Mouse (Mus musculus) lung, embryonic 16.5 days (tissue): ENCODE data around the gene Cxadr. TPM values are rescaled to one million over a fixed set of nuclear protein-coding genes. Genes with fewer than 3 reads are reported as not detected.

ENCODE experiments used
- ATAC-seq: fragments of 200-750 bp; cut with Nextera tagmentation; 2 replicates; pipeline ENCODE4 v1.8.0; 2017; ENCODE audit warnings: low read depth, mild to moderate bottlenecking, moderate library complexity
- H3K27ac ChIP-seq: fragments of 300-500 bp; sonication (generic); 2 replicates; pipeline ENCODE4 v1.5.1; 2014; ENCODE audit warnings: mild to moderate bottlenecking, control low read depth, low read length
- H3K27me3 ChIP-seq: fragments of 300-500 bp; sonication (generic); 2 replicates; pipeline ENCODE4 v1.6.1; 2014; ENCODE audit warnings: low read depth, low read length, mixed read lengths; ENCODE audit not compliant: control insufficient read depth, insufficient read depth
- H3K36me3 ChIP-seq: fragments of 300-500 bp; sonication (generic); 2 replicates; pipeline ENCODE4 v1.6.1; 2014; ENCODE audit warnings: low read length; ENCODE audit not compliant: control insufficient read depth, insufficient read depth
- H3K4me1 ChIP-seq: fragments of 300-500 bp; sonication (generic); replicated peaks from 2 replicates; pipeline ENCODE4 v1.6.1; 2014; ENCODE audit warnings: low read length, mixed read lengths; ENCODE audit not compliant: control insufficient read depth, insufficient read depth
- H3K4me2 ChIP-seq: fragments of 300-500 bp; sonication (generic); 2 replicates; pipeline ENCODE4 v1.6.1; 2014; ENCODE audit warnings: low read depth, low read length, control low read depth
- H3K4me3 ChIP-seq: fragments of 300-500 bp; sonication (generic); 2 replicates; pipeline ENCODE4 v1.5.1; 2014; ENCODE audit warnings: mild to moderate bottlenecking, low read length, control low read depth
- H3K9ac ChIP-seq: fragments of 300-500 bp; sonication (generic); 2 replicates; pipeline ENCODE4 v1.6.1; 2014; ENCODE audit warnings: low read length, control low read depth
- H3K9me3 ChIP-seq: fragments of 300-500 bp; sonication (generic); 2 replicates; pipeline ENCODE4 v1.6.1; 2016; ENCODE audit warnings: low read length; ENCODE audit not compliant: control insufficient read depth
- WGBS: fragments of 180-500 bp; shearing (Covaris S2); extraction: QIAGEN DNeasy Blood & Tissue Kit; methylation state at CpG from one replicate; pipeline ENCODE4 v1.1.7; 2014; 5-methylcytosine and 5-hydroxymethylcytosine counted together
- polyA plus RNA-seq: library from polyadenylated mRNA; unstranded; fragments of >200 nt; fragmentation: Nextera tagmentation; extraction: Ambion mirVana; gene quantifications from 2 replicates; pipeline ENCODE4 v1.2.1, GENCODE M21; 2015

The Cxadr gene
- polyA plus RNA-seq, 1 experiment from 2014 or later = 35.3 TPM

DNA sequence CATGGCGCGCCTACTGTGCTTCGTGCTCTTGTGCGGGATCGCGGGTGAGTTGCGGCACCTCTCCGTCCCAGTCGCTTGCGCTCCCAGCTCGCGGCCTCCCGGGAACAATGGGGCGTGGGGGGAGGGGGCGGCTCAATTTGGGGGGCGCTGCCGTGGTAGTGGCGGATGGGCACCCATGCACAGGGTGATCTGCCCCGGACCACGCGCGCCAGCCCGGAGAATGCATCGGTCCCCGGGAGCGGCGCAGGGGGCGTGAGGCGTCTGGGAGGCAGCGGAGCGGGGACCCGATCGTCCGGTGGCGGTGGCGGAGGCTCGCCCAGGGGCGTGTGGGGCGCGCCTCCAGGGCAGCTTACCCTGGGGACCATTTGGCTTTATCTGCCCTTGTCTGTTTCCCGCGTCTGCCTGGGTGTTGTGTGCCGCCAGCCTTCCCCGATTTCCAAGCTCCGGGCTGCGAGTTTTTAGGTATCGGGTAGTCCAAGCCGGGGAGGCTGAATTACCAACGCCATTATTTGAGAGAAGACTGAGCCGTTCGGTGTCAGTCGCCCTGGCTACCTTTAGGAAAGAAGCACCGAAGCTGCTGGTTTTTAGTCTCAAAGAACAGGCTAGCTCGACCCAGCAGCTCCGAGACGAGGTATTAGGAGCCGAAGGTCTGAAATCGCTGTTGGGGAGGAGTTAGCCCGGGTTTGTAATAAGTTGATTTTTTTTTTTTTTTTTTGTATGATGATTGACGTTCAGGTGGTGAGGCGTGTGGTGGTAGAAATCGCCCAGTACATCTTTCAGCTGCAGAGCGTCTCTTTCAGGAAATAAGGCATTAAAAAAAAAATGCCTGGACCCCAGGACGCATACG, 765 bp downstream of the Cxadr start:
- Histone ChIP-seq H3K36me3 (no peaks in the 10 kb centered on the region), H3K4me3 (peak overlapping the region; percentile 80), H3K4me1 (peaks cover 7% of the 10 kb centered on the region), H3K4me2 (peak overlapping the region; percentile 97), H3K27me3 (peaks cover 10% of the 10 kb centered on the region), H3K9ac (peak overlapping the region; percentile 81), H3K27ac (peak overlapping the region; percentile 94), H3K9me3 (no peaks in the 10 kb centered on the region)
- under 1% methylated on average over 52 of the region's 65 CpGs for WGBS
- ATAC-seq = peak; percentile 56

DNA sequence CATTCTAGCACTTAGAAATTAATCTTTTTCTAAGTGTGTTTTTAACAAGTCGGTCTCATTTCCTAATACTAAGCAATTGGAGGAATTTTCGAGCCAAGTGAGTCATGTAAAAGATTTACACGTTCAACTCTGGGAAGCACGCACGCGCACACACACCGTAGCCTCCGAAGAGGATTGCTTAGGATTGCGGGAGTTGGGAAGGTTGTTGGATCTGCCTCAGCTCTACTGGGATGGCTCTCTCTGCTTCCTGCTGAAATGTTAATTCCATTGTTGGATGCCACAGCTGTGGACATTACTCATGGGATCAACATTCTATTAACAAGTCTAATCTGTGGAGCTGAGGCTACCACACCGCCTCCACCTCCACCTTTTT, 1.4 kb downstream of the Cxadr start:
- Histone ChIP-seq H3K9ac (peak overlapping the region; percentile 16; the same call in 1 of the 2 replicates), H3K27me3 (peaks cover 10% of the 10 kb centered on the region), H3K9me3 (no peaks in the 10 kb centered on the region), H3K27ac (no peak overlapping the region), H3K4me1 (peaks cover 7% of the 10 kb centered on the region), H3K4me3 (peak overlapping the region; percentile 80), H3K4me2 (peak overlapping the region; percentile 97), H3K36me3 (no peaks in the 10 kb centered on the region)
- ATAC-seq = no peak
- WGBS = 8% methylated on average over 10 of the region's 10 CpGs

DNA sequence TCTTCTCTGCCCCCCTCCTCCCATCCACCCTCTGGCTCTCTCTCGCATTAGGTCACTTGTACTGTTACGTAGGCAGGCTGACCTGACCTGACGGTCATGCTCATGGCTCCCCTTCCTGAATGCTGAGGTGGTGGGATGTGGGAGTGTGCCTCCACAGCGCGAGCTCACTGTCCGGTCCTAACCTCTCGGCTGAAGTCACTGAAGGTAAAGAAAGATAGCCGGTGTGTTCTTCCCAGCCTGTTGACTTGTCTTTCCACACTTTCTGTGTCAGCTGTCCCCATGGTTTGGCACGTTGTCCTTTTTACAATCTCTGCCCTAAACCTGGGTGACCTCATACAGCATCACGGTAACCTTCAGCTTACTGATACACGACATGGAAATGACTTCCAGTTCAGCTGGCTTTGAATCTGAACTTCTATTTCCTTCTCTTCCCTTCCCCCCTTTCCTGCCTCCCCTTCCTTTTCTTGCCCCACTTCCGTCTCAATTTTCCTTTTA, 4.4 kb downstream of the Cxadr start:
- WGBS = 73% methylated on average over 12 of the region's 12 CpGs
- ATAC-seq = no peak

DNA sequence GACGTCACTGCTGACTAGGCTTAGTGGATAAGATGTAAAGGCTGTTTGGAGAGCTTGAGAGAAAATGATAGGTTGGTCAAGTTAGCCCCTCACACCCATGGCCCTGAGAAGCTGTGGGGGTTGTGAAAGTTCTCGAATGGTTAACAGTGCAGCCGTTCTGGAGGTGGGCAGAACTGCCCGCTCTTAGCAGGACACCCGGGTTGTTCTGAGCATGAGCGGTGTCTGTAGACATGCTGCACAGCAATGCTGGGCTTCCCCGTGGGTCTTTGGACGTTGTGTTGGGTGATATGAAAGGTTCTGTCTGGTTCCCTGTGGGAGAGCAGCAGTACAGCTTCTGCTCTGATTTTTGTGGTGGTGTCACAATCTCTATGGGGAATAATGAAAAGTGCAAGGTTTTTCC, 5.3 kb downstream of the Cxadr start:
- H3K4me2 ChIP-seq = no peak overlapping the region
- H3K36me3 ChIP-seq = no peaks in the 10 kb centered on the region
- no peak for ATAC-seq
- H3K9ac ChIP-seq = no peak overlapping the region
- no peak overlapping the region for H3K27ac ChIP-seq
- H3K4me1 ChIP-seq = peaks cover 4% of the 10 kb centered on the region
- peaks cover 5% of the 10 kb centered on the region for H3K27me3 ChIP-seq
- no peak overlapping the region for H3K4me3 ChIP-seq
- no peaks in the 10 kb centered on the region for H3K9me3 ChIP-seq
- 74% methylated on average over 8 of the region's 8 CpGs for WGBS

More for the DNA sequence above, 4.4 kb downstream of the Cxadr start:
- H3K4me2 ChIP-seq = no peak overlapping the region
- H3K9me3 ChIP-seq = no peaks in the 10 kb centered on the region
- H3K4me1 ChIP-seq = peaks cover 7% of the 10 kb centered on the region
- no peak overlapping the region for H3K27ac ChIP-seq
- no peak overlapping the region for H3K4me3 ChIP-seq
- peaks cover 10% of the 10 kb centered on the region for H3K27me3 ChIP-seq
- H3K36me3 ChIP-seq = no peaks in the 10 kb centered on the region
- H3K9ac ChIP-seq = no peak overlapping the region

- 89% methylated on average over 16 of the region's 16 CpGs for WGBS
- Histone ChIP-seq H3K36me3 (no peaks in the 10 kb centered on the region), H3K4me3 (no peak overlapping the region), H3K27ac (no peak overlapping the region), H3K4me1 (peaks cover 4% of the 10 kb centered on the region), H3K4me2 (no peak overlapping the region), H3K27me3 (peaks cover 3% of the 10 kb centered on the region), H3K9ac (no peak overlapping the region), H3K9me3 (no peaks in the 10 kb centered on the region)
- no peak for ATAC-seq
Measured at GRCm38 (mm10) chr16:78307476-78308192, 6.3 kb downstream of the Cxadr start.

DNA sequence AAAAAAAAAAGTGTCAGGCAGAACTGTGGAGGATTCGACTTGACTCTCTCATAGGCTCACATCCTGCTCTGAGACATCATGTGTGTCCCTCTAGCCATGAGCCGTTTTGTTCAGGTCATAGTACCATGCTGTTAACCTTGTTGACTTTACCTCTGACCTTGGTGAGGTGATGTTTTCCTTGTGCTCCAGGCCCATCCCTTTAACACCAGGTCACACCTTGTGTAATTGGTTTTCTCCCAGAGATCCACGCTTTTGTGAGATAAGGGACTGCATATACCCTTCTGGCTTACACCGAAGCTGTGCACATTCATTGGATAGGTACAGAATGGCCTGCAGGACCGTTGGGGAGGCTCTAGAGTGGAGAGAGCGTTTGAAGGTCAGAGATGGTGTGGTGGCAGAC, 8.0 kb downstream of the Cxadr start:
- H3K27ac ChIP-seq = no peak overlapping the region
- ATAC-seq = no peak

DNA sequence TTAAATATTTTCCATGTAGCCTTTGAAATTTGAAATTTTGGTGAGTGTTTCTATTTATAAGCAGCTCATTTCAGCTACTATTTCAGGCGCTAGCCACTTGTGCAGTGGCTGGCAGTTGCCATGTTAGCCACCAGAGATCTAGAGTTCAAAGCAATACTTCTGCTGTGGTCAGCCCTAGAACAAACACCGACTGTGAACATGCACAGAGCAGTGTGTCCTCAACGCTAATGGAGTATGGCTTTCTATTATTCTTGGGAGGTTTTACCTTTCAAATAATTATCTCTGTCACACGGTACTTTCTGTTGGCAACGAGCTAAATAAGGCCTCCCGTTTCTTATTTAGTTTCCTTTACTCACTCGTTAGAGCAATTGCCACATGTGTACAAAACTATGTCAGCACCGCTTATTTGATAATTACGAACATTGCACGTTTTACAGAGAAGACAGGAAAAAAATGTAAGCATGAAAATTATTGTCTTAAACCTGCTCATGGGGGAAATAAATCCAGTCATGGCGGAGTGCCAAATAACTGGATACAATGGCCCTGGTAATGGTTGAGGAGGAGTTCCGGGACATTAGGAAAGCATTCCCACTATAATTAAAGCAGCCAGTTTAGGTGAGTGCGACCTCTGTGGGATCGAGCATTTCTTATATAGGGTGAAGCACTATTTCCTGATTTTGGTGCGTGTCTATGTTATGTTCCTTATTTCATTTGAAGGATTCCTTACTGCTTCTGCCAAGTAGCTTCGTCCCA, 12.0 kb downstream of the Cxadr start:
- H3K4me2 ChIP-seq = no peak overlapping the region
- no peak overlapping the region for H3K4me3 ChIP-seq
- H3K27me3 ChIP-seq = no peaks in the 10 kb centered on the region
- H3K9ac ChIP-seq = no peak overlapping the region
- no peak for ATAC-seq
- H3K4me1 ChIP-seq = peaks cover 4% of the 10 kb centered on the region
- H3K9me3 ChIP-seq = no peaks in the 10 kb centered on the region
- WGBS = 55% methylated on average over 16 of the region's 16 CpGs
- H3K36me3 ChIP-seq = no peaks in the 10 kb centered on the region
- H3K27ac ChIP-seq = no peak overlapping the region

More for the DNA sequence above, 8.0 kb downstream of the Cxadr start:
- no peak overlapping the region for H3K4me2 ChIP-seq
- H3K4me3 ChIP-seq = no peak overlapping the region
- no peaks in the 10 kb centered on the region for H3K9me3 ChIP-seq
- no peaks in the 10 kb centered on the region; the same call in 1 of the 2 replicates for H3K27me3 ChIP-seq
- H3K36me3 ChIP-seq = no peaks in the 10 kb centered on the region
- H3K9ac ChIP-seq = no peak overlapping the region
- H3K4me1 ChIP-seq = peaks cover 4% of the 10 kb centered on the region
- WGBS = 61% methylated on average over 6 of the region's 6 CpGs

DNA sequence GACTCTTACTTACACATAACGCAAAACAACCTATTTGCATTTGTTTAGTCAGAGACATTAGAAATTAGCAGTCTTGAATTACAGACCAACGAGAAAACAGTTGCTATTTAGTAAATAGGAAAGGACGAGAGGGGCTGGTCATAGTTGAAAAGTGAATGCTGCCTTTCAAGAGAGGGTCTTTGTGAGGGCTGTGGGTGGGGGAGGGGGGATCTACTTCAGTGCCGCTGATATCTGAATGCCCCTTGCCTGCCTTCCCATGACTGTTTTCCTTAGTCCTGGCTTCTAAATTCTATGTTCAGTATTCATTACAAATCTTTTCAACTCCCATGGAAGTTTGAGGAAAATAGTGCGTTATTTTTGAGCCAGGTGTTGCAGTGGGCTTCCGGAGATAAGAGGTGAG, 12.7 kb downstream of the Cxadr start:
- Histone ChIP-seq H3K4me2 (no peak overlapping the region), H3K4me1 (peaks cover 4% of the 10 kb centered on the region), H3K9me3 (no peaks in the 10 kb centered on the region), H3K4me3 (no peak overlapping the region), H3K36me3 (no peaks in the 10 kb centered on the region), H3K9ac (no peak overlapping the region), H3K27ac (no peak overlapping the region), H3K27me3 (no peaks in the 10 kb centered on the region)
- 66% methylated on average over 6 of the region's 6 CpGs for WGBS
- ATAC-seq = no peak

GRCm38 (mm10) chr16:78316849-78317248, 15.6 kb downstream of the Cxadr start:
- H3K4me2 ChIP-seq = no peak overlapping the region
- peaks cover 9% of the 10 kb centered on the region for H3K4me1 ChIP-seq
- H3K36me3 ChIP-seq = no peaks in the 10 kb centered on the region
- no peaks in the 10 kb centered on the region for H3K27me3 ChIP-seq
- H3K9me3 ChIP-seq = no peaks in the 10 kb centered on the region
- no peak overlapping the region for H3K27ac ChIP-seq
- H3K4me3 ChIP-seq = no peak overlapping the region
- 80% methylated on average over 9 of the region's 9 CpGs for WGBS
- H3K9ac ChIP-seq = no peak overlapping the region
- ATAC-seq = peak; percentile 52; the same call in 1 of the 2 replicates
